In genomic region chr13:70883891-70884890, GRCm38 (mm10) we compare ENCODE assay signal across 8 mouse cellular contexts. TPM values are rescaled to one million over a fixed set of nuclear protein-coding genes. Genes with fewer than 3 reads are reported as not detected.
A peak's percentile ranks its signal among the peaks of the same experiment; 100 is the strongest.
DNase-seq lines count a peak whose midpoint lies in the region; ATAC-seq and TF ChIP-seq lines count a peak whose summit lies in the region.

No protein-coding gene starts in this region.

- peak overlapping the region; percentile 37; the same call in 1 of the 2 replicates for H3K27ac ChIP-seq in kidney, embryonic 15.5 days
- H3K27ac ChIP-seq in kidney, postnatal 0 days: peak overlapping the region; percentile 54; the same call in 1 of the 2 replicates
- H3K27ac ChIP-seq in limb, embryonic 14.5 days (replicated peaks; ENCODE audit: low read depth, low read length): no peak overlapping the region

- H3K4me1 ChIP-seq in kidney, embryonic 15.5 days: peaks cover 10% of the 10 kb centered on the region
- H3K4me1 ChIP-seq in kidney, postnatal 0 days (replicated peaks; ENCODE audit: insufficient read depth, low read length): no peaks in the 10 kb centered on the region; the same call in 1 of the 2 replicates
- H3K4me1 ChIP-seq in limb, embryonic 14.5 days (ENCODE audit: control insufficient read depth, insufficient read depth, low read length): no peaks in the 10 kb centered on the region

- no peaks in the 10 kb centered on the region for H3K27me3 ChIP-seq in kidney, embryonic 15.5 days
- H3K27me3 ChIP-seq in kidney, postnatal 0 days (ENCODE audit: insufficient read depth, low read length): no peaks in the 10 kb centered on the region
- no peaks in the 10 kb centered on the region for H3K27me3 ChIP-seq in limb, embryonic 14.5 days (ENCODE audit: control insufficient read depth, insufficient read depth, low read length)

- peak; percentile 72 for ATAC-seq in kidney, embryonic 15.5 days (replicated peaks; ENCODE audit: low FRiP score)
- ATAC-seq in kidney, postnatal 0 days (replicated peaks; ENCODE audit: low FRiP score, low read depth): no peak
- peak; percentile 87 for ATAC-seq in limb, embryonic 14.5 days (ENCODE audit: low FRiP score, low read depth)
- ATAC-seq in monocyte, adult 5-6 weeks (replicated peaks; ENCODE audit: insufficient number of reproducible peaks, low FRiP score, low TSS enrichment, poor library complexity, severe bottlenecking): no peak

- WGBS in kidney, embryonic 15.5 days: 61% methylated on average over 12 of the region's 12 CpGs
- WGBS in kidney, postnatal 0 days: 52% methylated on average over 12 of the region's 12 CpGs
- WGBS in limb, embryonic 14.5 days: 72% methylated on average over 12 of the region's 12 CpGs

- no peaks in the 10 kb centered on the region for H3K9me3 ChIP-seq in kidney, embryonic 15.5 days (replicated peaks)
- H3K9me3 ChIP-seq in kidney, postnatal 0 days (replicated peaks; ENCODE audit: low read length): no peaks in the 10 kb centered on the region
- no peaks in the 10 kb centered on the region for H3K9me3 ChIP-seq in limb, embryonic 14.5 days (ENCODE audit: control insufficient read depth, low read length)

- DNase-seq in kidney, adult 9 months: no peak
- DNase-seq in cerebellum, adult 18-20 months: peak; percentile 62 to 68
- peak; percentile 37 for DNase-seq in gastrocnemius, postnatal 25 days
- DNase-seq in kidney, postnatal 0 days (ENCODE audit: low spot score): peak; percentile 53
- peak; percentile 67 for DNase-seq in limb, embryonic 14.5 days (ENCODE audit: low spot score)
- peak; percentile 76 for DNase-seq in right cerebral cortex, postnatal 4 days

- H3K36me3 ChIP-seq in kidney, embryonic 15.5 days: no peaks in the 10 kb centered on the region
- no peaks in the 10 kb centered on the region for H3K36me3 ChIP-seq in kidney, postnatal 0 days (ENCODE audit: insufficient read depth, low read length)
- H3K36me3 ChIP-seq in limb, embryonic 14.5 days (ENCODE audit: control insufficient read depth, insufficient read depth, low read length): no peaks in the 10 kb centered on the region

- H3K4me3 ChIP-seq in kidney, embryonic 15.5 days (replicated peaks): no peak overlapping the region
- H3K4me3 ChIP-seq in kidney, postnatal 0 days (replicated peaks; ENCODE audit: low read depth, low read length): no peak overlapping the region
- no peak overlapping the region for H3K4me3 ChIP-seq in limb, embryonic 14.5 days (replicated peaks; ENCODE audit: low read length)

- H3K4me2 ChIP-seq in kidney, embryonic 15.5 days: no peak overlapping the region
- no peak overlapping the region for H3K4me2 ChIP-seq in kidney, postnatal 0 days (ENCODE audit: low read length)
- no peak overlapping the region for H3K4me2 ChIP-seq in limb, embryonic 14.5 days (replicated peaks; ENCODE audit: low read depth, low read length, severe bottlenecking)

- no peak for TF ChIP-seq CTCF in kidney, postnatal 0 days (IDR thresholded peaks at IDR 0.05; ENCODE audit: low read depth)

- H3K9ac ChIP-seq in kidney, embryonic 15.5 days: no peak overlapping the region
- H3K9ac ChIP-seq in kidney, postnatal 0 days (ENCODE audit: low read depth, low read length): no peak overlapping the region
- H3K9ac ChIP-seq in limb, embryonic 14.5 days (ENCODE audit: low read depth, low read length, severe bottlenecking): no peak overlapping the region

- no peak for TF ChIP-seq POLR2A in limb, embryonic 14.5 days (IDR thresholded peaks at IDR 0.05; ENCODE audit: borderline replicate concordance, extremely low read depth, insufficient read depth, insufficient read length)

RNA-seq across cellular contexts. Expression of gene Adamts16, which starts 42.6 kb away (rescaled TPM):
- 14.5 and 15.2 TPM in 2 replicates for polyA plus RNA-seq in kidney, embryonic 15.5 days (2015; fragmentation: Nextera tagmentation; extraction: Ambion mirVana)
- 1 to 10 TPM in 1 of 2 experiments, under 1 TPM in 1; 0.90 to 1.1 TPM for total RNA-seq in gastrocnemius, postnatal 25 days (2021)
- 11.8 and 13.8 TPM in 2 replicates for polyA plus RNA-seq in kidney, postnatal 0 days (2015; fragmentation: Nextera tagmentation; extraction: Ambion mirVana)
- 4.7 and 5.2 TPM in 2 replicates for polyA plus RNA-seq in limb, embryonic 14.5 days (2012; rRNA removed)
- 1.8 and 3.1 TPM in 2 replicates for polyA plus RNA-seq in limb, embryonic 14.5 days (2014; fragmentation: Nextera tagmentation; extraction: Ambion mirVana)
- not detected in 3 replicates for total RNA-seq in monocyte, adult 5-6 weeks (2017)

Comparison
In these comparisons a context has a peak if more than half of its experiments do, and no peak if none do; other contexts are left out.
1. ATAC-seq: peak in kidney, embryonic 15.5 days (single experiment) and limb, embryonic 14.5 days (single experiment); none in kidney, postnatal 0 days (single experiment) and monocyte, adult 5-6 weeks (single experiment).